Comparison of ENCODE assay signal across 8 mouse cellular contexts in genomic region chr16:28928466-28928814, GRCm38 (mm10). TPM values are rescaled to one million over a fixed set of nuclear protein-coding genes. Genes with fewer than 3 reads are reported as not detected.
DNase-seq lines count a peak whose midpoint lies in the region; ATAC-seq and TF ChIP-seq lines count a peak whose summit lies in the region.

No protein-coding gene starts in this region.

- H3K4me3 ChIP-seq in cerebellum, adult 2 months (replicated peaks; ENCODE audit: insufficient read depth, low read depth, low read length), result peak overlapping the region; percentile 94
- peak overlapping the region; percentile 64 for H3K4me3 ChIP-seq in heart, embryonic 12.5 days
- peak overlapping the region; percentile 89 for H3K4me3 ChIP-seq in testis, adult 2 months (ENCODE audit: control insufficient read depth, low read depth, low read length)

- peak overlapping the region; percentile 71 for H3K4me2 ChIP-seq in heart, embryonic 12.5 days

- 1% methylated on average over 10 of the region's 10 CpGs for WGBS in cerebellum, adult 2 months
- WGBS in heart, embryonic 12.5 days, result under 1% methylated on average over 10 of the region's 10 CpGs

- H3K27me3 ChIP-seq in cerebellum, adult 2 months (ENCODE audit: control insufficient read depth, insufficient read depth, low read length), result no peaks in the 10 kb centered on the region
- H3K27me3 ChIP-seq in heart, embryonic 12.5 days (replicated peaks), result 0 out of 2 replicates have a peak, but pooled peaks cover 7% of the 10 kb centered on the region
- H3K27me3 ChIP-seq in testis, adult 2 months (ENCODE audit: control insufficient read depth, insufficient read depth, low read length), result no peaks in the 10 kb centered on the region; the same call in 1 of the 2 replicates

- no peak for TF ChIP-seq POLR2A in cerebellum, adult 2 months (IDR thresholded peaks at IDR 0.05; ENCODE audit: borderline replicate concordance, insufficient read depth, low read length)
- no peak for TF ChIP-seq POLR2A in testis, adult 2 months (IDR thresholded peaks at IDR 0.05; ENCODE audit: control insufficient read depth, low read depth, low read length)

- no peaks in the 10 kb centered on the region for H3K9me3 ChIP-seq in heart, embryonic 12.5 days (replicated peaks)

- peak overlapping the region; percentile 91 for H3K9ac ChIP-seq in heart, embryonic 12.5 days

- H3K27ac ChIP-seq in cerebellum, adult 2 months (ENCODE audit: insufficient read depth, low read length), result no peak overlapping the region
- H3K27ac ChIP-seq in heart, embryonic 12.5 days (ENCODE audit: poor library complexity, severe bottlenecking), result peak overlapping the region; percentile 94
- H3K27ac ChIP-seq in testis, adult 2 months (ENCODE audit: control insufficient read depth, insufficient read depth, low read depth, low read length), result no peak overlapping the region

- TF ChIP-seq CTCF in cerebellum, adult 2 months (IDR thresholded peaks at IDR 0.05; ENCODE audit: borderline replicate concordance, insufficient read depth, low read depth, low read length), result 0 out of 2 replicates have a peak, but pooled peaks have one; percentile 2
- TF ChIP-seq CTCF in testis, adult 2 months (IDR thresholded peaks at IDR 0.05; ENCODE audit: control insufficient read depth, insufficient read depth, insufficient replicate concordance, low read depth, low read length), result no peak

- no peaks in the 10 kb centered on the region; the same call in 1 of the 2 replicates for H3K4me1 ChIP-seq in cerebellum, adult 2 months (ENCODE audit: control insufficient read depth, insufficient read depth, low read length)
- H3K4me1 ChIP-seq in heart, embryonic 12.5 days (replicated peaks), result peaks cover 13% of the 10 kb centered on the region
- H3K4me1 ChIP-seq in testis, adult 2 months (ENCODE audit: control insufficient read depth, insufficient read depth, low read length), result peaks cover 11% of the 10 kb centered on the region

- no peaks in the 10 kb centered on the region for H3K36me3 ChIP-seq in heart, embryonic 12.5 days
- no peaks in the 10 kb centered on the region for H3K36me3 ChIP-seq in testis, adult 2 months (ENCODE audit: control insufficient read depth, insufficient read depth, low read length)

- peak; percentile 42 for DNase-seq in layer of hippocampus, adult 11-12 months (ENCODE audit: low spot score)
- DNase-seq in layer of hippocampus, adult 8-10 months (ENCODE audit: low spot score in 2 of 2), result no peak
- peak in 1 of 2 experiments; percentile 51 for DNase-seq in cerebellum, adult 2 months
- peak; percentile 13 to 55 for DNase-seq in layer of hippocampus, adult 18-20 months (ENCODE audit: low spot score in 2 of 2)
- peak; percentile 25 for DNase-seq in lung, postnatal 36 days

- ATAC-seq in heart, embryonic 12.5 days (ENCODE audit: insufficient number of reproducible peaks, low FRiP score), result peak; percentile 62
- no peak for ATAC-seq in erythroid progenitor cell, adult 5-6 weeks (replicated peaks; ENCODE audit: low FRiP score, poor library complexity, severe bottlenecking)

RNA-seq across cellular contexts. Expression of gene Mb21d2, which starts 1.0 kb away (rescaled TPM):
- total RNA-seq in layer of hippocampus, adult 8-10 months (2022), result 10 to 100 TPM; 18.7 to 21.4 (median 20.9) TPM
- 29.5 and 30.7 TPM in 2 replicates for polyA plus RNA-seq in cerebellum, adult 2 months (2012; rRNA removed)
- polyA plus RNA-seq in heart, embryonic 12.5 days (2016; fragmentation: Nextera tagmentation; extraction: Ambion mirVana), result 6.9 and 7.1 TPM in 2 replicates
- total RNA-seq in layer of hippocampus, adult 18-20 months (2021), result 10 to 100 TPM; 21.4 to 21.8 TPM
- polyA plus RNA-seq in testis, adult 2 months (2012; rRNA removed), result 1.4 and 2.0 TPM in 2 replicates
- total RNA-seq in erythroid progenitor cell, adult 5-6 weeks (2015; ENCODE audit: low replicate concordance), result not detected in 2 replicates
- not detected in 2 replicates for total RNA-seq in erythroid progenitor cell, adult 5-6 weeks (2017; ENCODE audit: low replicate concordance)

Comparison
In these comparisons a context has a peak if more than half of its experiments do, and no peak if none do; other contexts are left out.
1. DNase-seq: peak in layer of hippocampus, adult 11-12 months (single experiment), layer of hippocampus, adult 18-20 months (2 of 2) and lung, postnatal 36 days (single experiment); none in layer of hippocampus, adult 8-10 months (0 of 2).
2. RNA of gene Mb21d2, which starts 1.0 kb away (total RNA-seq): 21.4 to 21.8 TPM in layer of hippocampus, adult 18-20 months and 18.7 to 21.4 TPM in layer of hippocampus, adult 8-10 months; not detected in erythroid progenitor cell, adult 5-6 weeks; every median in the first group is over 10 times any median in the second.
3. Peak in every context shown above with its lines, with median percentiles within 50 percentile points of each other: H3K4me3 ChIP-seq.